Mouse (Mus musculus): ENCODE data around the gene Ddx5. TPM values are rescaled to one million over a fixed set of nuclear protein-coding genes. Genes with fewer than 3 reads are reported as not detected.

Ddx5 gene
- polyA plus RNA-seq, 1 experiment = 198 TPM

GRCm38 (mm10) chr11:106819595-106819994, 30.6 kb upstream of the Ddx5 start:
- H3K79me2 ChIP-seq (ENCODE audit: control insufficient read depth, insufficient read depth) = no peaks in the 10 kb centered on the region
- H3ac ChIP-seq (ENCODE audit: control insufficient read depth, insufficient read length) = no peak overlapping the region
- TF ChIP-seq SRF (IDR thresholded peaks at IDR 0.05; ENCODE audit: control insufficient read depth, insufficient read length, low read depth) = no peak
- TF ChIP-seq POLR2AphosphoS2 (IDR thresholded peaks at IDR 0.05; ENCODE audit: insufficient read length, low read depth) = no peak
- TF ChIP-seq CEBPB (IDR thresholded peaks at IDR 0.05; ENCODE audit: insufficient read depth, poor library complexity, severe bottlenecking) = no peak
- no peak for TF ChIP-seq TCF12 (IDR thresholded peaks at IDR 0.05; ENCODE audit: insufficient read depth, poor library complexity, severe bottlenecking)
- no peak for TF ChIP-seq TCF3 (IDR thresholded peaks at IDR 0.05; ENCODE audit: insufficient read length, low read depth)
- TF ChIP-seq MYOD1 (IDR thresholded peaks at IDR 0.05; ENCODE audit: control insufficient read depth in 1 of 3, insufficient read length in 2 of 3, low read depth in 2 of 3) = no peak
- no peak for TF ChIP-seq USF1 (IDR thresholded peaks at IDR 0.05; ENCODE audit: low read depth)
- TF ChIP-seq MAX (IDR thresholded peaks at IDR 0.05; ENCODE audit: low read depth) = no peak
- TF ChIP-seq REST (IDR thresholded peaks at IDR 0.05; ENCODE audit: insufficient read depth, insufficient read length) = no peak
- TF ChIP-seq POLR2A (IDR thresholded peaks at IDR 0.05; ENCODE audit: insufficient read length, low read depth) = no peak
- no peak for TF ChIP-seq MYOG (IDR thresholded peaks at IDR 0.05; ENCODE audit: control insufficient read depth in 1 of 3, insufficient read depth in 1 of 3, insufficient read length in 2 of 3, low read depth in 2 of 3)
- no peak for TF ChIP-seq E2F4 (IDR thresholded peaks at IDR 0.05; ENCODE audit: insufficient read depth)
- no peak overlapping the region for H3K4me2 ChIP-seq (ENCODE audit: low read depth)
- no peak overlapping the region for H3K4me3 ChIP-seq
- peaks cover 36% of the 10 kb centered on the region for H3K36me3 ChIP-seq (ENCODE audit: control insufficient read depth, insufficient read depth)
- H3K27me3 ChIP-seq (ENCODE audit: control insufficient read depth, insufficient read depth, insufficient read length) = no peaks in the 10 kb centered on the region

- Histone ChIP-seq H3K36me3 (ENCODE audit: control insufficient read depth, insufficient read depth) (peaks cover 46% of the 10 kb centered on the region), H3K4me2 (ENCODE audit: low read depth) (no peak overlapping the region), H3ac (ENCODE audit: control insufficient read depth, insufficient read length) (no peak overlapping the region), H3K4me3 (no peak overlapping the region), H3K27me3 (ENCODE audit: control insufficient read depth, insufficient read depth, insufficient read length) (no peaks in the 10 kb centered on the region), H3K79me2 (ENCODE audit: control insufficient read depth, insufficient read depth) (no peaks in the 10 kb centered on the region)
- TF ChIP-seq POLR2A (IDR thresholded peaks at IDR 0.05; ENCODE audit: insufficient read length, low read depth) = no peak
- TF ChIP-seq MYOG (IDR thresholded peaks at IDR 0.05; ENCODE audit: control insufficient read depth in 1 of 3, insufficient read depth in 1 of 3, insufficient read length in 2 of 3, low read depth in 2 of 3) = no peak
These were observed 29.4 kb upstream of the Ddx5 start for GRCm38 (mm10) chr11:106818341-106818740.

GRCm38 (mm10) chr11:106817808-106818207, 28.8 kb upstream of the Ddx5 start:
- no peak overlapping the region for H3K4me2 ChIP-seq (ENCODE audit: low read depth)
- peak in 1 of 3 experiments; percentile 42 for TF ChIP-seq MYOD1 (IDR thresholded peaks at IDR 0.05; ENCODE audit: control insufficient read depth in 1 of 3, insufficient read length in 2 of 3, low read depth in 2 of 3)
- peak in 1 of 3 experiments; percentile 13 for TF ChIP-seq MYOG (IDR thresholded peaks at IDR 0.05; ENCODE audit: control insufficient read depth in 1 of 3, insufficient read depth in 1 of 3, insufficient read length in 2 of 3, low read depth in 2 of 3)
- no peak for TF ChIP-seq TCF12 (IDR thresholded peaks at IDR 0.05; ENCODE audit: insufficient read depth, poor library complexity, severe bottlenecking)
- H3K79me2 ChIP-seq (ENCODE audit: control insufficient read depth, insufficient read depth) = no peaks in the 10 kb centered on the region
- no peak overlapping the region for H3ac ChIP-seq (ENCODE audit: control insufficient read depth, insufficient read length)
- H3K27me3 ChIP-seq (ENCODE audit: control insufficient read depth, insufficient read depth, insufficient read length) = no peaks in the 10 kb centered on the region
- peaks cover 48% of the 10 kb centered on the region for H3K36me3 ChIP-seq (ENCODE audit: control insufficient read depth, insufficient read depth)
- no peak overlapping the region for H3K4me3 ChIP-seq

GRCm38 (mm10) chr11:106817156-106817555, 28.2 kb upstream of the Ddx5 start:
- Histone ChIP-seq H3ac (ENCODE audit: control insufficient read depth, insufficient read length) (no peak overlapping the region), H3K36me3 (ENCODE audit: control insufficient read depth, insufficient read depth) (peaks cover 53% of the 10 kb centered on the region), H3K4me3 (no peak overlapping the region), H3K27me3 (ENCODE audit: control insufficient read depth, insufficient read depth, insufficient read length) (no peaks in the 10 kb centered on the region), H3K4me2 (ENCODE audit: low read depth) (no peak overlapping the region), H3K79me2 (ENCODE audit: control insufficient read depth, insufficient read depth) (no peaks in the 10 kb centered on the region)
- TF ChIP-seq MAX (IDR thresholded peaks at IDR 0.05; ENCODE audit: low read depth) (no peak), TCF12 (IDR thresholded peaks at IDR 0.05; ENCODE audit: insufficient read depth, poor library complexity, severe bottlenecking) (no peak), CEBPB (IDR thresholded peaks at IDR 0.05; ENCODE audit: insufficient read depth, poor library complexity, severe bottlenecking) (no peak), REST (IDR thresholded peaks at IDR 0.05; ENCODE audit: insufficient read depth, insufficient read length) (no peak), POLR2A (IDR thresholded peaks at IDR 0.05; ENCODE audit: insufficient read length, low read depth) (no peak), MYOG (IDR thresholded peaks at IDR 0.05; ENCODE audit: control insufficient read depth in 1 of 3, insufficient read depth in 1 of 3, insufficient read length in 2 of 3, low read depth in 2 of 3) (no peak), E2F4 (IDR thresholded peaks at IDR 0.05; ENCODE audit: insufficient read depth) (no peak), MYOD1 (IDR thresholded peaks at IDR 0.05; ENCODE audit: control insufficient read depth in 1 of 3, insufficient read length in 2 of 3, low read depth in 2 of 3) (no peak), SRF (IDR thresholded peaks at IDR 0.05; ENCODE audit: control insufficient read depth, insufficient read length, low read depth) (no peak), USF1 (IDR thresholded peaks at IDR 0.05; ENCODE audit: low read depth) (no peak), POLR2AphosphoS2 (IDR thresholded peaks at IDR 0.05; ENCODE audit: insufficient read length, low read depth) (no peak), TCF3 (IDR thresholded peaks at IDR 0.05; ENCODE audit: insufficient read length, low read depth) (no peak)

- TF ChIP-seq TCF12 (IDR thresholded peaks at IDR 0.05; ENCODE audit: insufficient read depth, poor library complexity, severe bottlenecking) = no peak
- no peak for TF ChIP-seq MYOG (IDR thresholded peaks at IDR 0.05; ENCODE audit: control insufficient read depth in 1 of 3, insufficient read depth in 1 of 3, insufficient read length in 2 of 3, low read depth in 2 of 3)
- no peak for TF ChIP-seq POLR2A (IDR thresholded peaks at IDR 0.05; ENCODE audit: insufficient read length, low read depth)
- no peak for TF ChIP-seq SRF (IDR thresholded peaks at IDR 0.05; ENCODE audit: control insufficient read depth, insufficient read length, low read depth)
- no peak for TF ChIP-seq CEBPB (IDR thresholded peaks at IDR 0.05; ENCODE audit: insufficient read depth, poor library complexity, severe bottlenecking)
- TF ChIP-seq E2F4 (IDR thresholded peaks at IDR 0.05; ENCODE audit: insufficient read depth) = no peak
- peak; percentile 40 for TF ChIP-seq POLR2AphosphoS2 (IDR thresholded peaks at IDR 0.05; ENCODE audit: insufficient read length, low read depth)
- Histone ChIP-seq H3K4me3 (no peak overlapping the region), H3K4me2 (ENCODE audit: low read depth) (no peak overlapping the region), H3K36me3 (ENCODE audit: control insufficient read depth, insufficient read depth) (peaks cover 53% of the 10 kb centered on the region), H3ac (ENCODE audit: control insufficient read depth, insufficient read length) (no peak overlapping the region), H3K27me3 (ENCODE audit: control insufficient read depth, insufficient read depth, insufficient read length) (no peaks in the 10 kb centered on the region), H3K79me2 (ENCODE audit: control insufficient read depth, insufficient read depth) (no peaks in the 10 kb centered on the region)
These were observed 27.3 kb upstream of the Ddx5 start for GRCm38 (mm10) chr11:106816316-106816715.
